Mouse (Mus musculus): ENCODE measurements at regions not wholly inside any gene's neighbourhood (a gene's known extent, or its start where the extent isn't known, plus 50 kb on each side); places are given as distances from the start of the nearest gene placed in this dataset.
A peak's percentile ranks its signal among the peaks of the same experiment; 100 is the strongest.

- intact Hi-C loops (cut with DNase I) = no loop called here
- no peak for DNase-seq
These were observed 379.3 kb downstream of the Gm10295 start for GRCm38 (mm10) chr7:70972023-70972400.

DNA sequence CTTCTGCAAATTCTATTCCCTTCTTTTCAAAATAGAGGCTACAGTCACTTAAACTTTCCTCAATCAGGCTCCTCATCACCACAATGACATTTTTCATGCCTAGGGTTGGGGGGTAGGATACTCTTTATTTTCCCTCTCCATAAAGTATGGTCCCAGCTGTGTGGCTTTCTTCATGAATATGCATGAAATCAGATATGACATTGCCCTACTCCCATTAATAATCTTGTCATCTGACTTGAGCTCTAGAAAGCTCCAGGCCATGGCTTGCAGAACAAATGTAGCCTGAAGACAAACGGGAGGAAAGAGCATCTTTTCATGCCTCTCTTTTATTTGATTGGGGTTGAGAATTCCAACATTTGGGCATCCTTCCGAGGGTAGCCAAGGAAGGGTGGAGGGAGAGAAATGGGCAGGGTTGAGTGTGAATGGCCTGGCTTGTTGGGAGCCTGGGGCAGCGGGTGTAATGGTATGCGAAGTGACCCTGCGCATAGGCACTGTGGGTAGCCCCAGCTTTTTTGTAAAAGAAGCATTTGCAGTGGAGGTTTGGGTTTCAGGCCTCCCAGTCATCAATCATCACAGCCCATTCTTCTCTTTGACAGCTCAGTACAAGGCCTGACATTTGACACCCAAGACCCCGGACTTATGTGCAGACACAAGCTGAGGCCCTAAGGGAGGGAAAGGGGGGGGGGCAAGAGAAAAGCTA lies 379.8 kb downstream of the Gm10295 start:
- intact Hi-C loops (cut with DNase I) = no loop called here
- DNase-seq = no peak

GRCm38 (mm10) chr7:70952318-70952959 lies 398.8 kb downstream of the Gm10295 start:
- intact Hi-C loops (cut with DNase I) = no loop called here
- DNase-seq = no peak

DNA sequence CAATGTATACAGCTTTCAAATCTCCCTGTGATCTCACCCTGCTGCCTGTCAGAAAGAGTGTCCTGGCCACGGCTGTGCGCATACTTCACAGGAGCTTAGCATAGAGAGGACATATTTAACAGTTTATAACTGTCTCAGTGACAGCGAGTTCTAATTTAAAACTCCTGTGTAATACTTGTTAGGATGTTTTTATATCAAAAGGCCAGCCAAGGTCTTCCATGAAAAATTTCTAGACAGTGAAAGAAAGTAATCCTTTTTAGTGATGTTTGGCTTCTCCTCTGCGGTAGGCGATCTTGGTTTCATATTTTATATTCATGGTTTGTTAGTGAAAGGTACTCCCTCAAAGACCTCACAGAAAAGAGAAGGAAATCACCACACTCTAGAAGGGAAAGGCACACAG lies 403.0 kb downstream of the Gm10295 start:
- no peak for DNase-seq
- intact Hi-C loops (cut with DNase I) = no loop called here

DNA sequence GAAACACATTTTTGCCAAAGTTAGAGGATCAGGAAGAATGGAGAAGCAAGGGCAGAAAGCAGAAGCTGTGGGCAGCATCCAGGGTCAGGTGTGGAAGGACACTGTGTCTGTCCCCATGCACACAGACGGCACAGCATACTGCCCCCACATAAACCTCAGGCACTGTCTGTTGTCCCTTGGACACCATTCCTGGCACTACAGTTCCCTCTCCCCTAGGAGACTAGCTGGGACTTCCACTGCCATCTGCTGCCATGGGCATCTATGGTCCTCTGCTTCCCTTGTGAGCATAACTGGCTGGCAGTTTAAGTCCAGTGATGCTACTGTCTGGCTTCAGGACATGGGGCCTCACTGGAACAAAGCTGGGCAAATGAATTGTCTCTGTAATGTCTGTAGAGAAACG lies 405.0 kb downstream of the Gm10295 start:
- intact Hi-C loops (cut with DNase I) = no loop called here
- no peak for DNase-seq

GRCm38 (mm10) chr7:70930911-70931310 lies 420.4 kb downstream of the Gm10295 start:
- DNase-seq = no peak
- intact Hi-C loops (cut with DNase I) = no loop called here

- DNase-seq = no peak
- intact Hi-C loops (cut with DNase I) = no loop called here
These were observed 421.4 kb downstream of the Gm10295 start for GRCm38 (mm10) chr7:70929935-70930334.

DNA sequence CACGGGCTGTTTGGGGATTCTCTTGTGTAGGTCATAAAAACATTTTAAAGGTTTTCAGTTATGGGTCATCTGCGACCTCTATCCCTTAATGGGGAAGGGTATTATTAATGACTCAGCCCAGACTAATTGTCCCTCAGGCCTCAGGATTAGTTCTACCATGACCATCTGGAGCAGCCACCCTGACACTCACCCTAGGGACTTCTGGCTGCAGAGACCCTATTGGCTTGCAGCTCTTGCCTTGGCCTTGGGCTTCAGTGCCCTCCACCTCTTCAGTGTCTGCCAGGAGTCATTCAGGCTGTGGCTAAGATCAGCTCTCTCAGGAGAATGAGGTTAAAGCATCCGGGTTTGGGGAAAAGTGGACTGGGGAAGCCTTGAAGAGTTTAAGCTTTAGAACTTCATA lies 423.3 kb downstream of the Gm10295 start:
- intact Hi-C loops (cut with DNase I) = no loop called here
- DNase-seq = no peak

DNA sequence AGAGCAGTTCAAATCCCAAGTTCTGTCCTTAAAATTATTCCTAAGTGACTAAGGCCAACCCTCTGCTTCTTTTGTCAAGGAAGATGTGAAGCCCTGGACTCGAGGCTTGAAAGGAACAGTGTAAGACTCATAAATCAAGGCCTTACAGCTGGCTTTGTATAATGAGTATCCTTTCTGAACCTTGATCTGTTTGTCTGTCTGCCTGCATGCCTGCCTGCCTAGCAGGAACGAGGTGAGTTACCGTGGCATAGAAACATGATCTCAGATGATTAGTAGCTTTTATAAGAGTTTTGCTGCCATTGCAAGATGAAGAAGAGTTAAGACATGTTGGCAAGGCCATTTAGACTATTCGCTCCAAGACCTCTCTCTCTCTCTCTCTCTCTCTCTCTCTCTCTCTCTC lies 434.3 kb downstream of the Gm10295 start:
- no peak for DNase-seq
- intact Hi-C loops (cut with DNase I) = no loop called here

DNA sequence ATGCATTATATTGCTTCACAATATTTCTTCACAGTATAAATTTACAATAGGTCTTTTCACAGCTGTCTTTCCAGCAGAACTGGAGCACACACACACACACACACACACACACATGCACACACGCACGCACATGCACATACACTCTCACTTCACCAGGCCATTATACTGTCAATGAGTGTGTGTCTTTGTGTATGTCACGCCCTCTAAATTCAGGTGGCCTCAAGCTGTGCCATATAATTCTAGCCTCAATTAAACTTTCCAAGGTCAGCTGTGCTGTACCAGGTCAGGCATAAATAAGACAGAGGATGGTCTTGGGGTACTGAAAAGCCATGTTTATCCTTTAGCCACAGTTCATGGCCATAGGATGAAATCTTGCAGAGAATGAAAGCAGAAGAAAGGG lies 442.4 kb downstream of the Gm10295 start:
- intact Hi-C loops (cut with DNase I) = no loop called here
- DNase-seq = no peak

GRCm38 (mm10) chr7:70891700-70892099 lies 459.6 kb downstream of the Gm10295 start:
- no peak for DNase-seq
- intact Hi-C loops (cut with DNase I) = no loop called here

DNA sequence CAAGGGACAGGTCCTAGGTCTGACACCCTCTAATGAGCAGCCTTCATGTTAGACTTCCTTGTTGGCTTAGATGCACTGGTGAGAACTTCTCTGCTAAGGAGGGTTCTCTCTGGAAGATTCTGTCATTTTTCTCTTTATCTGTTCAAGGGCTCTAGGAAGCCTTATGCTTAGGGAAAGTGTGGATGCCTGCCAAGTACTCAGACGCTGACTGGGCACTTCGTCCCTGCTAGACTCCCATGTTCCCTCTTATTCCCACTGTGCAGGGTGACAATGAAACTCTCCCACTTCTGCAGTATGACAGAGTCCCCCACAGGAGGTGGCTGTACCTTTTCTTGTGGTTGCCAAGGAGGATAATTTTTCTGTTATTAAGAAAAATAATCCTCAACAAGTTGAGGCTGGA lies 470.8 kb downstream of the Gm10295 start:
- no peak for DNase-seq
- intact Hi-C loops (cut with DNase I) = no loop called here

DNA sequence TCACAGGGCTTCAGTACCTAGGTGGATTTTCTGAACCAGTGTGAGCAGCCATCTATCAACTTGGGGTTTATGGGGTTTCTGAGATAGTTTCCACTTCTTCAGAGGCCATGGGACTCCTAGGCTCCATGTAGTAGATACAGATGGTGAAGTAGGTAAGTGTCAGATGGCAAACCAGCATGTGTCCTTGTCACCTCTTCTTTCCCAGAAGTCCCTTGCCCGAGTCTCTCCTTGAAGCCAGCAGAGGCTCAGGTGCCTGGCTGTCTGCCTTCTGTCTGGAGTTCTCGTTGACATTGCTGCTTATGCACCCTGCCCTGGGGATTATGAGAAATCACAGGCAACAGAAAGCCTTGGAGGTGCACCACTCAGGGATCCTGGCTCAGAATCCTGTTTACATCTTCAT lies 476.9 kb downstream of the Gm10295 start:
- DNase-seq = no peak
- intact Hi-C loops (cut with DNase I) = no loop called here

GRCm38 (mm10) chr7:70870841-70871534 lies 480.3 kb downstream of the Gm10295 start:
- DNase-seq = no peak
- intact Hi-C loops (cut with DNase I) = no loop called here

DNA sequence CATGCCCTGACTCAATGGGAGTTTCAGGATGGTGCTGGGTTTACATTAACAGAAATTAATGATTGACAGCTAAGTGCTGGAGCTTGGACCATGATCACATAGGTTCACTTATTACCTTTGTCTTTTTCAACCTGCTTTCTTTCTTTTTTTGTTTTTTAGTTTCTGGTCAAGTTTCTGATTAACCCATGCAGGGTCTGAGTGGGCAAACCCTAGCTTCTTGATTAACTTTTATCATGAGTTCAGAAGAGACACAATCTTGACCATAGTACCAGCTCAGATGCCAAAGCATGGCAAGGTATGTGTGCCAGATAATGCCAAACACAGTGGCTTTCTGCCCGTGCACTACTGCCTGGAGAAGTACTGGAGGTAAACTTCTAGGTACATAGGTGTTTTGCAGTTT lies 482.2 kb downstream of the Gm10295 start:
- intact Hi-C loops (cut with DNase I) = no loop called here
- DNase-seq = no peak

GRCm38 (mm10) chr7:70859957-70860356 lies 491.3 kb downstream of the Gm10295 start:
- intact Hi-C loops (cut with DNase I) = no loop called here
- no peak for DNase-seq

- peak; percentile 22 to 38 for DNase-seq
- intact Hi-C loops (cut with DNase I) = no loop called here
These were observed 484.2 kb upstream of the Nr2f2 start for GRCm38 (mm10) chr7:70850726-70851125.

DNA sequence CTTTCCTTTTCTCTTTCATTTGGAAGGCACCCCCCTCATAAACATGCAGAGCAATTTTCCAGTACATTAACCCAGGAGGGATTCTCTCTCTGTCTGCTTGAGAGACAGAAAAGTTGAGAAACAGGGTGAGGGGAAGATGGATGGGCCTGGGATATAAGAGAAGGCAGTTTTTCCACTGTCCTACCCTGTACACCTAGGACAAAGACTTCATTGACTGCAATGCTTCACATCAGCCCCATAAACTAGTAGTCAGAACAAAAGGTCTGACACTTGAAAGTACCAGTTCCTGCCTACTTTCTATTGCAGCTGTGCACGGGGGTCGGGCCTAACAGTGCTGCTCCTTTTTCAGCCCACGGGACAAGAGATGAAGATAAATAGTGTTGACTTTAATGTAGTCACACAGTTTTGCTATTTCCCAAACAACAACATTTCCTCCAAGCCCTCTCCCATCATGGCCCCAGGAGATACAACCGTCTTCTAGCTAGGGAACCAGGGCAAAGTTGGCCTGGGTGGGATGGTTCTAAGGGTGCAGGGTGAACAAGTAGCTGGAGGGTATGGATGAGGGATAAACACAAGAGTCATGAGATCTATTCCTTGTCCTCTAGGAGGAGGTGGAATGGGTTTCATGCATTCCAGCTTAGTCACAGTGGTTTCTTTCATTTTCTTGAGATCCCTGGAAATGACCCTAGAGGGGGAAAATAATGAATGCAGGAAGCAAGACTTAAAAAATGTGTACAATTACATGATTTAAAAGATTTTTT lies 481.7 kb upstream of the Nr2f2 start:
- no peak for DNase-seq
- intact Hi-C loops (cut with DNase I) = no loop called here

- DNase-seq = no peak
- intact Hi-C loops (cut with DNase I) = no loop called here
These were observed 481.0 kb upstream of the Nr2f2 start for GRCm38 (mm10) chr7:70847450-70847993.

GRCm38 (mm10) chr7:70846076-70846475 lies 479.5 kb upstream of the Nr2f2 start:
- no peak for DNase-seq
- intact Hi-C loops (cut with DNase I) = no loop called here

DNA sequence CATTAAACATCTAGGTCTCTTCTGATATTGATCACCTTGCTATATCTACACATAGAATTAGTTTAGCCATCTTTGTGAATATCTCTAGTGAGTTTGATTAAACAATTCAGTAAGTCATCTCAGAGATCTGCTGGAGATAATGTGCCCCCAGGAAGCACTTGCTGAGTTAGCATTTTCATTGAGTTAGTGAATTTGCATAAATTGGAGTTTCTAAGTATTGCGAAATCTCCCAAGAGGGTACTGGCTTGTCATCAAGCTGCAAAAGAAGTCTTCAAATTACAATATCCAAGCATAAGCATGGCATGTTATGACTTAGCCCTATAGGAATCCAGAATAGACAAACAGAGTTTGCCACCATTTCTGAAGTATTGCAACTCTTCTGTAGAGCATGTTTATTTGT lies 473.6 kb upstream of the Nr2f2 start:
- DNase-seq = no peak
- intact Hi-C loops (cut with DNase I) = no loop called here
